Mouse (Mus musculus): ENCODE measurements around the gene Pgam1. TPM values are rescaled to one million over a fixed set of nuclear protein-coding genes. Genes with fewer than 3 reads are reported as not detected.

Pgam1 gene
- polyA plus RNA-seq, 1 experiment: 259 TPM

GRCm38 (mm10) chr19:41895460-41896318 is 16.0 kb upstream of the Pgam1 start, which contains the start of gene Rrp12:
Rrp12 (minus strand) TSS chr19:41896173.
- no peak for TF ChIP-seq POLR2A (IDR thresholded peaks at IDR 0.05; ENCODE audit: borderline replicate concordance, low read depth, low read length)
- TF ChIP-seq CTCF (IDR thresholded peaks at IDR 0.05; ENCODE audit: low read depth, low read length): peak; percentile 8; the same call in 1 of the 2 replicates
- H3K27ac ChIP-seq (ENCODE audit: insufficient read depth, low read depth, low read length): peak within 1 kb of the TSS; percentile 45
- H3K4me3 ChIP-seq (ENCODE audit: insufficient read depth, low read length): peak within 1 kb of the TSS; percentile 86
- H3K4me1 ChIP-seq (ENCODE audit: control insufficient read depth, insufficient read depth, low read length): peaks cover 16% of the 10 kb centered on the region

- H3K27ac ChIP-seq (ENCODE audit: insufficient read depth, low read depth, low read length): no peak overlapping the region
These were observed 15.4 kb upstream of the Pgam1 start for GRCm38 (mm10) chr19:41896319-41896711.

GRCm38 (mm10) chr19:41898860-41899259 is 12.9 kb upstream of the Pgam1 start:
- Histone ChIP-seq H3K4me3 (ENCODE audit: insufficient read depth, low read length) (no peak overlapping the region), H3K27ac (ENCODE audit: insufficient read depth, low read depth, low read length) (no peak overlapping the region), H3K4me1 (ENCODE audit: control insufficient read depth, insufficient read depth, low read length) (peaks cover 27% of the 10 kb centered on the region)
- TF ChIP-seq CTCF (IDR thresholded peaks at IDR 0.05; ENCODE audit: low read depth, low read length): peak; percentile 25; the same call in 1 of the 2 replicates
- no peak for TF ChIP-seq POLR2A (IDR thresholded peaks at IDR 0.05; ENCODE audit: borderline replicate concordance, low read depth, low read length)

More at GRCm38 (mm10) chr19:41896319-41896711, 15.4 kb upstream of the Pgam1 start:
- Histone ChIP-seq H3K4me1 (ENCODE audit: control insufficient read depth, insufficient read depth, low read length) (peaks cover 22% of the 10 kb centered on the region), H3K4me3 (ENCODE audit: insufficient read depth, low read length) (peak overlapping the region; percentile 86)
- no peak for TF ChIP-seq CTCF (IDR thresholded peaks at IDR 0.05; ENCODE audit: low read depth, low read length)
- TF ChIP-seq POLR2A (IDR thresholded peaks at IDR 0.05; ENCODE audit: borderline replicate concordance, low read depth, low read length): no peak

GRCm38 (mm10) chr19:41900495-41901090 is 11.1 kb upstream of the Pgam1 start:
- H3K27ac ChIP-seq (ENCODE audit: insufficient read depth, low read depth, low read length): peak overlapping the region; percentile 14
- no peak for TF ChIP-seq POLR2A (IDR thresholded peaks at IDR 0.05; ENCODE audit: borderline replicate concordance, low read depth, low read length)
- H3K4me1 ChIP-seq (ENCODE audit: control insufficient read depth, insufficient read depth, low read length): peaks cover 23% of the 10 kb centered on the region
- no peak overlapping the region for H3K4me3 ChIP-seq (ENCODE audit: insufficient read depth, low read length)

GRCm38 (mm10) chr19:41901696-41902095 is 10.0 kb upstream of the Pgam1 start:
- TF ChIP-seq CTCF (IDR thresholded peaks at IDR 0.05; ENCODE audit: low read depth, low read length): no peak
- TF ChIP-seq POLR2A (IDR thresholded peaks at IDR 0.05; ENCODE audit: borderline replicate concordance, low read depth, low read length): no peak
- no peak overlapping the region for H3K4me3 ChIP-seq (ENCODE audit: insufficient read depth, low read length)
- no peak overlapping the region for H3K27ac ChIP-seq (ENCODE audit: insufficient read depth, low read depth, low read length)

GRCm38 (mm10) chr19:41902848-41903593 is 8.7 kb upstream of the Pgam1 start:
- no peak overlapping the region for H3K27ac ChIP-seq (ENCODE audit: insufficient read depth, low read depth, low read length)
- no peak overlapping the region for H3K4me3 ChIP-seq (ENCODE audit: insufficient read depth, low read length)
- no peak for TF ChIP-seq POLR2A (IDR thresholded peaks at IDR 0.05; ENCODE audit: borderline replicate concordance, low read depth, low read length)
- peaks cover 38% of the 10 kb centered on the region for H3K4me1 ChIP-seq (ENCODE audit: control insufficient read depth, insufficient read depth, low read length)

More at GRCm38 (mm10) chr19:41901696-41902095, 10.0 kb upstream of the Pgam1 start:
- H3K4me1 ChIP-seq (ENCODE audit: control insufficient read depth, insufficient read depth, low read length): peaks cover 30% of the 10 kb centered on the region

- Histone ChIP-seq H3K27ac (ENCODE audit: insufficient read depth, low read depth, low read length) (no peak overlapping the region), H3K4me3 (ENCODE audit: insufficient read depth, low read length) (no peak overlapping the region), H3K4me1 (ENCODE audit: control insufficient read depth, insufficient read depth, low read length) (peaks cover 36% of the 10 kb centered on the region)
- TF ChIP-seq CTCF (IDR thresholded peaks at IDR 0.05; ENCODE audit: low read depth, low read length): no peak
- TF ChIP-seq POLR2A (IDR thresholded peaks at IDR 0.05; ENCODE audit: borderline replicate concordance, low read depth, low read length): no peak
These were observed 6.5 kb upstream of the Pgam1 start for GRCm38 (mm10) chr19:41905246-41905645.

- H3K4me1 ChIP-seq (ENCODE audit: control insufficient read depth, insufficient read depth, low read length): peaks cover 29% of the 10 kb centered on the region
- no peak for TF ChIP-seq CTCF (IDR thresholded peaks at IDR 0.05; ENCODE audit: low read depth, low read length)
- TF ChIP-seq POLR2A (IDR thresholded peaks at IDR 0.05; ENCODE audit: borderline replicate concordance, low read depth, low read length): no peak
- H3K4me3 ChIP-seq (ENCODE audit: insufficient read depth, low read length): no peak overlapping the region
- no peak overlapping the region for H3K27ac ChIP-seq (ENCODE audit: insufficient read depth, low read depth, low read length)
These were observed 5.2 kb upstream of the Pgam1 start for GRCm38 (mm10) chr19:41906311-41907078.
